Mouse (Mus musculus): ENCODE results near the gene Phf23.
"Not testable (repeated sequence)": the region's sequence is repeated elsewhere in the genome, so short reads cannot be mapped to it uniquely, and the experiment has no call there.

Gene Phf23

GRCm38 (mm10) chr11:70001159-70001558, 5.6 kb downstream of the Phf23 start:
- no peak for DNase-seq

GRCm38 (mm10) chr11:70001865-70002264, 6.3 kb downstream of the Phf23 start:
- DNase-seq = peak in 1 of 2 experiments; percentile 81

GRCm38 (mm10) chr11:70002471-70002870, 6.9 kb downstream of the Phf23 start:
- DNase-seq = peak in 1 of 2 experiments; percentile 13

GRCm38 (mm10) chr11:70005521-70005920, 9.9 kb downstream of the Phf23 start:
- DNase-seq = peak in 1 of 2 experiments; percentile 24

- no peak for DNase-seq
Observed at GRCm38 (mm10) chr11:70010033-70010432, 14.5 kb downstream of the Phf23 start.

GRCm38 (mm10) chr11:70010548-70010947, 15.0 kb downstream of the Phf23 start:
- no peak for DNase-seq

GRCm38 (mm10) chr11:70010961-70011360, 15.4 kb downstream of the Phf23 start:
- no peak for DNase-seq

GRCm38 (mm10) chr11:70012931-70013330, 17.4 kb downstream of the Phf23 start:
- no peak for DNase-seq

- peak in 1 of 2 experiments; percentile 9 for DNase-seq
Observed at GRCm38 (mm10) chr11:70013408-70013807, 17.8 kb downstream of the Phf23 start.

GRCm38 (mm10) chr11:70014051-70014450, 18.5 kb downstream of the Phf23 start:
- DNase-seq = no peak

GRCm38 (mm10) chr11:70014880-70015558, 19.4 kb downstream of the Phf23 start, which contains the start of gene Acadvl:
Gene Acadvl (minus strand): TSS chr11:70015411.
- peak; percentile 91 to 92 for DNase-seq

GRCm38 (mm10) chr11:70015677-70016076, 20.1 kb downstream of the Phf23 start:
- no peak for DNase-seq

GRCm38 (mm10) chr11:70016177-70016576, 20.6 kb downstream of the Phf23 start:
- not testable (repeated sequence) for DNase-seq

- DNase-seq = no peak
Observed at GRCm38 (mm10) chr11:70016669-70017068, 21.1 kb downstream of the Phf23 start, which contains the start of gene Dlg4. Gene Dlg4 (plus strand): TSS chr11:70016942.

- DNase-seq = peak in 1 of 2 experiments; percentile 22
Observed at GRCm38 (mm10) chr11:70017199-70017767, 21.7 kb downstream of the Phf23 start.

GRCm38 (mm10) chr11:70018131-70018990, 22.8 kb downstream of the Phf23 start:
- DNase-seq = peak; percentile 88 to 93

- peak in 1 of 2 experiments; percentile 4 for DNase-seq
Observed at GRCm38 (mm10) chr11:70019495-70020021, 24.0 kb downstream of the Phf23 start.

GRCm38 (mm10) chr11:70020022-70020631, 24.6 kb downstream of the Phf23 start:
- peak in 1 of 2 experiments; percentile 54 for DNase-seq

- DNase-seq = peak; percentile 84 to 86
Observed at GRCm38 (mm10) chr11:70020731-70021263, 25.2 kb downstream of the Phf23 start.

- peak; percentile 96 to 98 for DNase-seq
Observed at GRCm38 (mm10) chr11:70021264-70022132, 25.9 kb downstream of the Phf23 start.

GRCm38 (mm10) chr11:70023481-70024150, 28.0 kb downstream of the Phf23 start:
- peak; percentile 55 to 70 for DNase-seq

Data from cerebellum, postnatal 14 days (tissue).